Mouse (Mus musculus) cortical plate, adult 2 months (tissue): ENCODE data around the gene Tppp2.

Experiments
- CTCF ChIP-seq: fragments of 200-500 bp; IDR thresholded peaks from 2 replicates; pipeline ENCODE4 v1.5.1; 2011; ENCODE audit warnings: mild to moderate bottlenecking, control low read depth, low read length; ENCODE audit not compliant: insufficient read depth; ENCODE audit errors: extremely low read depth
- POLR2A ChIP-seq: fragments of 200-500 bp; IDR thresholded peaks from 2 replicates; pipeline ENCODE4 v1.6.1; 2011; ENCODE audit warnings: mild to moderate bottlenecking, low read length, control low read depth; ENCODE audit not compliant: insufficient read depth; ENCODE audit errors: extremely low read depth

- no peak for TF ChIP-seq CTCF
- TF ChIP-seq POLR2A: no peak
Measured at GRCm38 (mm10) chr14:51892191-51892939, 25.9 kb upstream of the Tppp2 start, which contains the start of gene Slc39a2.
